Mouse (Mus musculus): ENCODE results near the gene Rnh1. TPM values are rescaled to one million over a fixed set of nuclear protein-coding genes. Genes with fewer than 3 reads are reported as not detected.

Rnh1 gene
- total and polyA plus RNA-seq, 3 experiments: 71.4 to 94.5 TPM; not detected in 1

GRCm38 (mm10) chr7:141188733-141189132, 16.1 kb upstream of the Rnh1 start:
- Histone ChIP-seq H3K9ac (ENCODE audit: control insufficient read depth, low read depth, low read length, poor library complexity, severe bottlenecking) (no peak overlapping the region), H3K4me1 (ENCODE audit: control insufficient read depth in 1 of 2, insufficient read depth in 2 of 2, low read length in 2 of 2) (peaks cover 0 to 4% of the 10 kb centered on the region in 2 experiments; a peak in 1 of 4 replicates), H3K4me3 (ENCODE audit: control insufficient read depth in 1 of 2, insufficient read depth in 1 of 2, low read depth in 2 of 2, low read length in 2 of 2) (no peak overlapping the region), H3K36me3 (ENCODE audit: control insufficient read depth in 1 of 2, insufficient read depth in 2 of 2, low read length in 2 of 2) (peaks cover 2% of the 10 kb centered on the region in 2 experiments; a peak in 3 of 4 replicates), H3K79me2 (ENCODE audit: control insufficient read depth, insufficient read depth, low read length, poor library complexity) (peaks cover 12% of the 10 kb centered on the region), H3K27ac (ENCODE audit: control insufficient read depth, low read depth, low read length) (no peak overlapping the region), H3K27me3 (ENCODE audit: control insufficient read depth in 1 of 2, insufficient read depth in 2 of 2, low read length in 2 of 2) (no peaks in the 10 kb centered on the region), H3K9me3 (replicated peaks; ENCODE audit: insufficient read depth, low read length) (no peaks in the 10 kb centered on the region)
- no peak for DNase-seq (ENCODE audit: low read depth, low spot score)
- TF ChIP-seq CHD1 (IDR thresholded peaks at IDR 0.05; ENCODE audit: low read depth, low read length) (no peak), POLR2AphosphoS2 (IDR thresholded peaks at IDR 0.05; ENCODE audit: low read length) (0 out of 2 replicates have a peak, but pooled peaks have one; percentile 26)

GRCm38 (mm10) chr7:141188194-141188593, 15.5 kb upstream of the Rnh1 start:
- Histone ChIP-seq H3K36me3 (ENCODE audit: control insufficient read depth in 1 of 2, insufficient read depth in 2 of 2, low read length in 2 of 2) (peaks cover 2% of the 10 kb centered on the region in 2 experiments; a peak in 3 of 4 replicates), H3K9ac (ENCODE audit: control insufficient read depth, low read depth, low read length, poor library complexity, severe bottlenecking) (no peak overlapping the region), H3K4me1 (ENCODE audit: control insufficient read depth in 1 of 2, insufficient read depth in 2 of 2, low read length in 2 of 2) (peaks cover 0 to 4% of the 10 kb centered on the region in 2 experiments; a peak in 1 of 4 replicates), H3K4me3 (ENCODE audit: control insufficient read depth in 1 of 2, insufficient read depth in 1 of 2, low read depth in 2 of 2, low read length in 2 of 2) (no peak overlapping the region), H3K9me3 (replicated peaks; ENCODE audit: insufficient read depth, low read length) (no peaks in the 10 kb centered on the region), H3K27ac (ENCODE audit: control insufficient read depth, low read depth, low read length) (no peak overlapping the region), H3K27me3 (ENCODE audit: control insufficient read depth in 1 of 2, insufficient read depth in 2 of 2, low read length in 2 of 2) (no peaks in the 10 kb centered on the region), H3K79me2 (ENCODE audit: control insufficient read depth, insufficient read depth, low read length, poor library complexity) (peaks cover 7% of the 10 kb centered on the region)
- TF ChIP-seq ZNF384 (IDR thresholded peaks at IDR 0.05; ENCODE audit: low read depth, low read length) (no peak), ETS1 (IDR thresholded peaks at IDR 0.05; ENCODE audit: low read depth, low read length) (no peak), NELFE (IDR thresholded peaks at IDR 0.05; ENCODE audit: low read depth, low read length) (no peak), POLR2A (IDR thresholded peaks at IDR 0.05; ENCODE audit: control insufficient read depth in 1 of 2, insufficient read depth in 1 of 2, low read depth in 1 of 2, low read length in 2 of 2, poor library complexity in 1 of 2) (no peak), KAT2A (conservative IDR thresholded peaks at IDR 0.05; ENCODE audit: low read depth, low read length) (no peak), MAX (IDR thresholded peaks at IDR 0.05; ENCODE audit: low read length) (no peak), ZC3H11A (IDR thresholded peaks at IDR 0.05; ENCODE audit: low read depth, low read length) (no peak), POLR2AphosphoS2 (IDR thresholded peaks at IDR 0.05; ENCODE audit: low read length) (no peak), HCFC1 (IDR thresholded peaks at IDR 0.05; ENCODE audit: low read depth, low read length) (no peak), EP300 (IDR thresholded peaks at IDR 0.05; ENCODE audit: low read depth in 1 of 2, low read length in 2 of 2) (no peak), TBP (IDR thresholded peaks at IDR 0.05; ENCODE audit: low read depth, low read length) (no peak), TAL1 (IDR thresholded peaks at IDR 0.05; ENCODE audit: low read length) (no peak)
- no peak for DNase-seq (ENCODE audit: low read depth, low spot score)

- Histone ChIP-seq H3K9ac (ENCODE audit: control insufficient read depth, low read depth, low read length, poor library complexity, severe bottlenecking) (no peak overlapping the region), H3K4me1 (ENCODE audit: control insufficient read depth in 1 of 2, insufficient read depth in 2 of 2, low read length in 2 of 2) (peaks cover 6 to 10% of the 10 kb centered on the region in 2 experiments), H3K36me3 (ENCODE audit: control insufficient read depth in 1 of 2, insufficient read depth in 2 of 2, low read length in 2 of 2) (peaks cover 0 to 4% of the 10 kb centered on the region in 2 experiments; a peak in 2 of 4 replicates), H3K9me3 (replicated peaks; ENCODE audit: insufficient read depth, low read length) (no peaks in the 10 kb centered on the region), H3K79me2 (ENCODE audit: control insufficient read depth, insufficient read depth, low read length, poor library complexity) (peaks cover 6% of the 10 kb centered on the region; the same call in 1 of the 2 replicates), H3K27ac (ENCODE audit: control insufficient read depth, low read depth, low read length) (no peak overlapping the region), H3K27me3 (ENCODE audit: control insufficient read depth in 1 of 2, insufficient read depth in 2 of 2, low read length in 2 of 2) (no peaks in the 10 kb centered on the region; a peak in 1 of 4 replicates), H3K4me3 (ENCODE audit: control insufficient read depth in 1 of 2, insufficient read depth in 1 of 2, low read depth in 2 of 2, low read length in 2 of 2) (no peak overlapping the region)
- DNase-seq (ENCODE audit: low read depth, low spot score): peak; percentile 91
- TF ChIP-seq ZKSCAN1 (IDR thresholded peaks at IDR 0.05; ENCODE audit: low read depth, low read length): no peak
- TF ChIP-seq SIN3A (IDR thresholded peaks at IDR 0.05; ENCODE audit: low read length): peak; percentile 55
- no peak for TF ChIP-seq POLR2AphosphoS2 (IDR thresholded peaks at IDR 0.05; ENCODE audit: low read length)
- no peak for TF ChIP-seq MXI1 (IDR thresholded peaks at IDR 0.05; ENCODE audit: low read depth, low read length)
- TF ChIP-seq GATA1 (IDR thresholded peaks at IDR 0.05; ENCODE audit: low read depth, low read length): no peak
- TF ChIP-seq E2F4 (IDR thresholded peaks at IDR 0.05; ENCODE audit: borderline replicate concordance, low read depth, low read length): no peak
- TF ChIP-seq TAL1 (IDR thresholded peaks at IDR 0.05; ENCODE audit: low read length): no peak
- no peak for TF ChIP-seq POLR2A (IDR thresholded peaks at IDR 0.05; ENCODE audit: control insufficient read depth in 1 of 2, insufficient read depth in 1 of 2, low read depth in 1 of 2, low read length in 2 of 2, poor library complexity in 1 of 2)
- TF ChIP-seq ZNF384 (IDR thresholded peaks at IDR 0.05; ENCODE audit: low read depth, low read length): peak; percentile 36; the same call in 1 of the 2 replicates
- TF ChIP-seq USF2 (IDR thresholded peaks at IDR 0.05; ENCODE audit: borderline replicate concordance in 1 of 2, insufficient read depth in 1 of 2, low read depth in 1 of 2, low read length in 2 of 2): no peak
- no peak for TF ChIP-seq EP300 (IDR thresholded peaks at IDR 0.05; ENCODE audit: low read depth in 1 of 2, low read length in 2 of 2)
- TF ChIP-seq RAD21 (IDR thresholded peaks at IDR 0.05; ENCODE audit: low read depth, low read length): peak; percentile 92
- peak; percentile 92 for TF ChIP-seq SMC3 (IDR thresholded peaks at IDR 0.05; ENCODE audit: low read depth, low read length)
- no peak for TF ChIP-seq NRF1 (IDR thresholded peaks at IDR 0.05; ENCODE audit: insufficient read depth, low read depth, low read length, poor library complexity, severe bottlenecking)
- no peak for TF ChIP-seq MYB (IDR thresholded peaks at IDR 0.05; ENCODE audit: low read depth, low read length)
- TF ChIP-seq MEF2A (IDR thresholded peaks at IDR 0.05; ENCODE audit: extremely low read depth, insufficient replicate concordance, low read depth, low read length, poor library complexity, severe bottlenecking): no peak
- TF ChIP-seq MAFK (IDR thresholded peaks at IDR 0.05; ENCODE audit: borderline replicate concordance, low read depth, low read length): no peak
These were observed 3.5 kb upstream of the Rnh1 start for GRCm38 (mm10) chr7:141176173-141176572.

Measured in MEL (cell line).